Mouse (Mus musculus): Measurements from ENCODE around the gene Crtc3. TPM values are rescaled to one million over a fixed set of nuclear protein-coding genes. Genes with fewer than 3 reads are reported as not detected.

Crtc3 gene
- polyA plus RNA-seq, 1 experiment from 2014 or later = 14.3 TPM

DNA sequence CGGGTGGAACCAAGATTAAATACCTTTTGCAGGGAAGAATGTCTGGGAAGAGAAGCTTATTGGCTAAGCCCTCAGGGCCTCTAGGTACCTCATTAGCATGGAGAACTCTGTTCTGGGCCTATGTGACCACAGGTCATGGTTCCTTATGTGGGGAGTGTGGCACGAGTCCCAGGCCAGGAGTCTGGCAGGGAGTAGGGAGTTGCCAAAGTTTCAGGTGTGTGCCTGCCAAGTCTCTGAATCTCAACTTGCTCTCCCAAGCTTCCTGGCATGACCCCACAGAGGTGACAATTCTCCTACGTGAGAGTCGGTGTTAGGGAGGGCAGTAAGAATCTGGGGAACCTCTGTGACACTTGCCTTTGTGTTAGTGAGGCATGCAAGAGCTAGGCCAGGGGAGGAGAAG is 131.5 kb downstream of the Crtc3 start:
- H3K27ac ChIP-seq = no peak overlapping the region
- 89% methylated on average over 4 of the region's 4 CpGs for WGBS
- H3K27me3 ChIP-seq = no peaks in the 10 kb centered on the region
- no peaks in the 10 kb centered on the region for H3K36me3 ChIP-seq
- H3K4me1 ChIP-seq (replicated peaks) = no peaks in the 10 kb centered on the region
- H3K4me3 ChIP-seq = no peak overlapping the region
- ATAC-seq (ENCODE audit: low FRiP score) = no peak
- H3K9me3 ChIP-seq = no peaks in the 10 kb centered on the region
- no peak overlapping the region for H3K9ac ChIP-seq
- H3K4me2 ChIP-seq = no peak overlapping the region

DNA sequence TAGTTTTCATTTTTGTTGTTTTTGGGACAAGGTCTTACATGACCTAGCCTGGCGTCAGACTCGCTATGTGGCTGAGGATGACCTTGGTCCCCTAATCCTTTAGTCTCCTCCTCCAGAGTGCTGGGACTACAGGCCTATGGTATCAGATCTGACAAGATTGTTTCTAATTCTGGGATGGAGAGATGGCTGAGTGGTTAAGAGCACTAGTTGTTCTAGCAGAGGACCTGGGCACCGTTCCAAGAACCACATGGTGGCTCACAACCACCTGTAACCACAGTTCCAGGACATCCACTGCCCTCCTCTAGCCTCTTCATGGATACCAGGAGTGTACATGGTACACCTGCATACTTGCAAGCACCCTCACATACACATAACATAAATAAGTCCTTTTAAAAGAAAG is 132.5 kb downstream of the Crtc3 start:
- ATAC-seq (ENCODE audit: low FRiP score) = no peak
- H3K4me3 ChIP-seq = no peak overlapping the region

DNA sequence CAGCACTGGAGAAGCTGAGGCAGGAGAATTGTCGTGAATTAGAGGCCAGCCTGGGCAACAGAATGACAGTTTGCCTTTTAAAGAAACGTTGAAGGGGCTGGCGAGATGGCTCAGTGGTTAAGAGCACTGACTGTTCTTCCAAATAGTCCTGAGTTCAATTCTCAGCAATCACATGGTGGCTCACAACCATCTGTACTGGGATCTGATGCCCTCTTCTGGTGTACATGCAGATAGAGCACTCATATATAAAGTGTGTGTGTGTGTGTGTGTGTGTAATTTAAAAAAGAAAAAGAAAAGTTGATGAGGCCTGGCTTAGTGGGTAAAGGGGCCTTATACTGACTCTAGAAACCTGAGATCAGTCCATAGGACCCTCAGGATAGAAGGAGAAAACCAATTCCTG is 133.5 kb downstream of the Crtc3 start:
- H3K9ac ChIP-seq = no peak overlapping the region
- H3K27ac ChIP-seq = no peak overlapping the region
- no peaks in the 10 kb centered on the region for H3K27me3 ChIP-seq
- WGBS = 74% methylated on average over 3 of the region's 3 CpGs
- ATAC-seq (ENCODE audit: low FRiP score) = no peak
- H3K9me3 ChIP-seq = no peaks in the 10 kb centered on the region
- no peak overlapping the region for H3K4me2 ChIP-seq
- H3K4me1 ChIP-seq (replicated peaks) = no peaks in the 10 kb centered on the region
- H3K4me3 ChIP-seq = no peak overlapping the region
- no peaks in the 10 kb centered on the region for H3K36me3 ChIP-seq

More for the DNA sequence above, 132.5 kb downstream of the Crtc3 start:
- WGBS = 94% methylated on average over 3 of the region's 3 CpGs
- Histone ChIP-seq H3K27me3 (no peaks in the 10 kb centered on the region), H3K4me2 (no peak overlapping the region), H3K4me1 (replicated peaks) (no peaks in the 10 kb centered on the region), H3K36me3 (no peaks in the 10 kb centered on the region), H3K9me3 (no peaks in the 10 kb centered on the region), H3K27ac (no peak overlapping the region), H3K9ac (no peak overlapping the region)

DNA sequence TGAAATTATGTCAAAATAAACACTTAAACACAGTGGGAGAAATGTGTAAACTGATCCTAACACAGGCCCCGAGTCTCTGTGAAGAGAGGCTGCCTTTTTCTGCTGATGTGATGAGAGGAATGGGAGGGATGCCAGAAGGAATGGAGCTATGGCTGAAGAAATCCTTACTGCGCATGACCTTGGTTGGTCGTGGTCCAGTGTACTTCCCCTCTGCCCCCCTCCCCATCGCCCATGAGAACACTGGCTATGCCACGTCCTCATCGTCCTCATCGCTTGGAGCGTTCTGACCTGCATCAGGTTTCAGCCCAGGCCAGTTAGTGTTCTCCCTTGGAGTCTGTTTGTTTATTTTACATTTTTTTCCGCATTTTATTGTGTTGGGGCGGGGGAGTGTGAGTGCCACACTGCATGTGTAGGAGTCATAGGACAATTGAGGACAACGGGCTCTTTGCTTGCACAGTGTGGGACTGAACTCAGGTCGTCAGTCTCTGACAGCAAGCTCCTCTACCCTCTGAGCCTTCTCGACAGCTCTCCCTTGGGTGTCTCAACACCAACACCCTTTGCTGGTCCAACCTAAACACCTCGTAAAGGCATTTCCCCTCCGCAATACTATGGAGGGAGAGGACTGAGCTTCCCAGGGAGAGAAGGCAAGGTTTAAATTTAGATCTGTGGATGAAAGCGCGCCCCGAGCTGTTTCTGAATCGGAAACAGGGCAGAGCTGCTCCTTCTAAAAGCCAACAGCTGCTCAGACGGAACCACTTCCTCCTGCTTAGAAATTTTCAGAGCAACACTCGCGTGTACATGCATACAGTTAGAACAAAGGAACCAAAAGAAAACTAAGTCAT is 134.3 kb downstream of the Crtc3 start:
- H3K4me3 ChIP-seq = no peak overlapping the region
- WGBS = 68% methylated on average over 22 of the region's 22 CpGs
- H3K4me1 ChIP-seq (replicated peaks) = no peaks in the 10 kb centered on the region
- no peaks in the 10 kb centered on the region for H3K9me3 ChIP-seq
- H3K36me3 ChIP-seq = no peaks in the 10 kb centered on the region
- ATAC-seq (ENCODE audit: low FRiP score) = no peak
- H3K27me3 ChIP-seq = no peaks in the 10 kb centered on the region
- H3K4me2 ChIP-seq = no peak overlapping the region
- H3K27ac ChIP-seq = no peak overlapping the region
- no peak overlapping the region for H3K9ac ChIP-seq

DNA sequence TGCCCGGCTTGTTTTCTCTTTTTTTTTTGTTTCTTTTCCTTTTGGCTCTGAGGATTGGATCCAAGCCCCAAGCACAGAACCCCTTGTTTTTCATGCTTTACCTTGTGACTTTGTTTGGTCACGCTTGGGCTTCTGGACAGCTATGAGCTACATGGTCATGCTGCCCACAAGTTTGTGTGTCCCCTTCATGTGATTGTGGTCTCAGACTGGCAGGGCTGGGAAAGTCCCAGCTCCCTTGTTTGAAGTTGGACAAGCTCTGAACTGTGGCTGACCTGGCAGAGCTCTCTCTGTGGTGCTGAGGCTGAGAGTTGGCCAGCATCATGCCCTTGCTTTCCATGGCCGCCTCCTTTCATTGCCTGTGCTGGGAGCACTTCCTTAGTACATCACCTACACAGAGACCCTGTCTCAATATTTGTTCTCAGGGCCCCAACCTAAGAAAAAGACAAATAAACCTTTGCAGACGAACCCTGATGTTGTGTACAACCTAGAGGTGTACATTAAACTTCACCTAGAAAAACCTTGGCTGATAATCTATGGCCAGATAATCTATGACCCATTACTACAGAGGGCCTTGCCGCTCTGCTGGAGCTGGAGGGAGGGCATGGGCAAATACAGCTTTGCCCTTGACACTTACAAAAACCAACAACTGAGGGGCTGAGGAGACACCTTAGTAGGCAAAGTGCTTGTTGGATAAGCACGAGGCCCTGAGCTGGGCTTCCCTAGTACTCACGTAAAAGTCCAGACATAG is 140.0 kb downstream of the Crtc3 start:
- H3K9ac ChIP-seq = no peak overlapping the region
- no peaks in the 10 kb centered on the region for H3K4me1 ChIP-seq (replicated peaks)
- H3K27me3 ChIP-seq = no peaks in the 10 kb centered on the region
- no peaks in the 10 kb centered on the region for H3K36me3 ChIP-seq
- H3K4me2 ChIP-seq = no peak overlapping the region
- no peak for ATAC-seq (ENCODE audit: low FRiP score)
- 83% methylated on average over 7 of the region's 7 CpGs for WGBS
- no peak overlapping the region for H3K27ac ChIP-seq
- no peaks in the 10 kb centered on the region for H3K9me3 ChIP-seq
- H3K4me3 ChIP-seq = no peak overlapping the region

DNA sequence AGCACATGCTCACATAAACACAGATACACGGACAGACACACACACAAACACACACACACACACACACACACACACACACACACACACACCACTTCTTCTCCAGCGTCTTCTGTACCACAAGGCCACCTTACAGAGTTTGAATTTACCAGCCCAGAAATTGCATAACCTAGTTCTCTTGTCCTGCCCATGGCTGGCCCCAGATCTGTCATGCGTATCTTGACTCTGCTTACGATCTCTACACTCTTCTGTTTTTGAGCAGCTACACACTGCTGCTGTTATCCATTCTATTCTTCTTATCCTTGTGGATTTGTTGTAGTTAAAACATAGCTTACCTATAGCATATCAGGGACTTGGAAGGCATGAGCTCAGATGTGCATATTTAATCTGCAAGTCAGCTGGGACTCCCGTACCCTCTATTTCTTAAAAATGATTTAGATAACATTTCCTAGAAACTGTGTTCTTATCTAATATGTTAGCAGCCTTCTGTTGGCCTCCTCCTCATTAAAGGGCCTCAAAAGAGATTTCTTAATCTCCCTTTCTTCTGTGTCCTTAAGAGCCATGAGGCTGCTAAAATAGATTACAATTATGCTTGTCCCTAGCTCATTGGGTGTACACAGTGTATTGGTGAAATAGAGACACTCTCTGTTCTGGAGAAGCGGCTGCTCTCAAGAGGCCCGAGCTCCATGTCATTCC is 146.4 kb downstream of the Crtc3 start:
- no peak for ATAC-seq (ENCODE audit: low FRiP score)
- Histone ChIP-seq H3K27ac (no peak overlapping the region), H3K4me2 (no peak overlapping the region), H3K4me3 (no peak overlapping the region), H3K9me3 (no peaks in the 10 kb centered on the region), H3K27me3 (0 out of 2 replicates have a peak, but pooled peaks cover 10% of the 10 kb centered on the region), H3K9ac (no peak overlapping the region), H3K4me1 (replicated peaks) (no peaks in the 10 kb centered on the region), H3K36me3 (no peaks in the 10 kb centered on the region)
- WGBS = 87% methylated on average over 7 of the region's 7 CpGs

DNA sequence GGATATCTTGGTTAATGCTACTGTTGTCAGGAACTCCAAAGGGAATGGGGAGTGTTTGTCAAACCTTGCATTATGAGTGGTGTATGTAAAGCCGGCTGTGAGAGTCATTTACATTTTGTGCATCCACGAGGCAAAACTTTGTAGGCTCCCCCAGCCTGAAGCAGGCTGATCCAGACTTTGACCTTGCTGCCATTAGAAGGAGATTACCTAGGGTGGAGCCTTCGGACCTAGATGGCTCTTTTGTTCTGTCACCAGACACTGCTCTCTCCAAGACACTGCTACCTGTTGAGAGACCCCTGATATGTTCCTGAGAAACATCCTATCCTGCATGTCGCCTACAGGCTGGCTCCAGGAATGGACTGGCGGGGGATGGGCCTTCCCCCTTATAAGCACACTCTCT is 149.1 kb downstream of the Crtc3 start:
- H3K27ac ChIP-seq = no peak overlapping the region

More for the DNA sequence above, 149.1 kb downstream of the Crtc3 start:
- Histone ChIP-seq H3K4me1 (replicated peaks) (peaks cover under 1% of the 10 kb centered on the region; the same call in 1 of the 2 replicates), H3K4me3 (no peak overlapping the region), H3K36me3 (no peaks in the 10 kb centered on the region), H3K27me3 (0 out of 2 replicates have a peak, but pooled peaks cover 12% of the 10 kb centered on the region), H3K9ac (no peak overlapping the region), H3K9me3 (no peaks in the 10 kb centered on the region), H3K4me2 (no peak overlapping the region)
- 72% methylated on average over 5 of the region's 5 CpGs for WGBS
- ATAC-seq (ENCODE audit: low FRiP score) = no peak

Other genes with a start within 250 kb of the Crtc3 start
- 11.3 and 13.5 TPM in 2 replicates for gene Blm, start 153.8 kb downstream of the Crtc3 start, polyA plus RNA-seq (2015; fragmentation: Nextera tagmentation; extraction: Ambion mirVana)
- gene Iqgap1, start 137.1 kb upstream of the Crtc3 start, polyA plus RNA-seq (2015; fragmentation: Nextera tagmentation; extraction: Ambion mirVana) = 21.1 and 23.6 TPM in 2 replicates
- 5.3 and 5.8 TPM in 2 replicates for gene Zscan2, start 172.0 kb upstream of the Crtc3 start, polyA plus RNA-seq (2015; fragmentation: Nextera tagmentation; extraction: Ambion mirVana)
- gene Wdr73, start 212.4 kb upstream of the Crtc3 start, polyA plus RNA-seq (2015; fragmentation: Nextera tagmentation; extraction: Ambion mirVana) = 36.5 and 41.5 TPM in 2 replicates
- gene Nmb, start 216.2 kb upstream of the Crtc3 start, polyA plus RNA-seq (2015; fragmentation: Nextera tagmentation; extraction: Ambion mirVana) = 7.4 and 8.0 TPM in 2 replicates

Data from hindbrain, embryonic 13.5 days (tissue).